In genomic region chr15:51592511-51593498, GRCm38 (mm10) we compare ENCODE assay signal across 7 mouse cellular contexts.
DNase-seq lines count a peak whose midpoint lies in the region; ATAC-seq and TF ChIP-seq lines count a peak whose summit lies in the region.

No protein-coding gene starts in this region.

- peak; percentile 59 for DNase-seq in midbrain, embryonic 11.5 days (ENCODE audit: low spot score, missing footprints)
- peak; percentile 57 for DNase-seq in heart, postnatal 0 days (ENCODE audit: low spot score)
- DNase-seq in skeletal muscle tissue, adult 2 months (ENCODE audit: low read depth, low spot score), result peak; percentile 86
- DNase-seq in right cerebral cortex, postnatal 10 days (ENCODE audit: low spot score in 2 of 2), result no peak
- DNase-seq in layer of hippocampus, adult 9-11 months, result no peak

- H3K27ac ChIP-seq in midbrain, embryonic 11.5 days (ENCODE audit: low read depth, low read length), result no peak overlapping the region
- no peak overlapping the region for H3K27ac ChIP-seq in midbrain, embryonic 16.5 days (ENCODE audit: low read length)
- H3K27ac ChIP-seq in embryonic facial prominence, embryonic 13.5 days, result peak overlapping the region; percentile 51
- peak overlapping the region; percentile 68 for H3K27ac ChIP-seq in heart, postnatal 0 days (ENCODE audit: low read depth)

- no peak for TF ChIP-seq CTCF in heart, postnatal 0 days (IDR thresholded peaks at IDR 0.05; ENCODE audit: low read depth)

- H3K27me3 ChIP-seq in midbrain, embryonic 11.5 days (ENCODE audit: control insufficient read depth, insufficient read depth, low read length), result no peaks in the 10 kb centered on the region
- H3K27me3 ChIP-seq in midbrain, embryonic 16.5 days (ENCODE audit: control insufficient read depth, insufficient read depth, low read depth, low read length), result no peaks in the 10 kb centered on the region
- no peaks in the 10 kb centered on the region for H3K27me3 ChIP-seq in embryonic facial prominence, embryonic 13.5 days
- no peaks in the 10 kb centered on the region for H3K27me3 ChIP-seq in heart, postnatal 0 days (ENCODE audit: control insufficient read depth, insufficient read depth, low read length)

- 83% methylated on average over 13 of the region's 13 CpGs for WGBS in midbrain, embryonic 11.5 days
- 84% methylated on average over 13 of the region's 13 CpGs for WGBS in midbrain, embryonic 16.5 days
- WGBS in embryonic facial prominence, embryonic 13.5 days, result 73% methylated on average over 13 of the region's 13 CpGs
- 66% methylated on average over 13 of the region's 13 CpGs for WGBS in heart, postnatal 0 days

- TF ChIP-seq EP300 in heart, postnatal 0 days (IDR thresholded peaks at IDR 0.05; ENCODE audit: low read depth), result no peak

- H3K9me3 ChIP-seq in midbrain, embryonic 11.5 days (ENCODE audit: control insufficient read depth, low read length), result no peaks in the 10 kb centered on the region
- no peaks in the 10 kb centered on the region for H3K9me3 ChIP-seq in midbrain, embryonic 16.5 days (replicated peaks; ENCODE audit: control insufficient read depth, low read length, poor library complexity, severe bottlenecking)
- no peaks in the 10 kb centered on the region for H3K9me3 ChIP-seq in embryonic facial prominence, embryonic 13.5 days
- no peaks in the 10 kb centered on the region for H3K9me3 ChIP-seq in heart, postnatal 0 days (replicated peaks; ENCODE audit: control insufficient read depth, low read length)

- no peaks in the 10 kb centered on the region for H3K36me3 ChIP-seq in midbrain, embryonic 11.5 days (ENCODE audit: control insufficient read depth, insufficient read depth, low read length)
- no peaks in the 10 kb centered on the region for H3K36me3 ChIP-seq in midbrain, embryonic 16.5 days (ENCODE audit: control insufficient read depth, insufficient read depth, low read length)
- H3K36me3 ChIP-seq in embryonic facial prominence, embryonic 13.5 days, result no peaks in the 10 kb centered on the region
- H3K36me3 ChIP-seq in heart, postnatal 0 days (replicated peaks; ENCODE audit: control insufficient read depth, insufficient read depth, low read length), result no peaks in the 10 kb centered on the region

- H3K4me2 ChIP-seq in midbrain, embryonic 11.5 days, result no peak overlapping the region
- no peak overlapping the region for H3K4me2 ChIP-seq in midbrain, embryonic 16.5 days (ENCODE audit: low read length)
- H3K4me2 ChIP-seq in embryonic facial prominence, embryonic 13.5 days, result peak overlapping the region; percentile 52
- peak overlapping the region; percentile 48 for H3K4me2 ChIP-seq in heart, postnatal 0 days (ENCODE audit: low read depth, low read length)

- peaks cover 9% of the 10 kb centered on the region for H3K4me1 ChIP-seq in midbrain, embryonic 11.5 days (ENCODE audit: control insufficient read depth, insufficient read depth, low read length)
- H3K4me1 ChIP-seq in midbrain, embryonic 16.5 days (ENCODE audit: control insufficient read depth, insufficient read depth, low read length), result peaks cover 4% of the 10 kb centered on the region; the same call in 1 of the 2 replicates
- H3K4me1 ChIP-seq in embryonic facial prominence, embryonic 13.5 days, result peaks cover 18% of the 10 kb centered on the region
- no peaks in the 10 kb centered on the region for H3K4me1 ChIP-seq in heart, postnatal 0 days (ENCODE audit: control insufficient read depth, insufficient read depth)

- no peak overlapping the region for H3K4me3 ChIP-seq in midbrain, embryonic 11.5 days (ENCODE audit: low read depth, low read length)
- no peak overlapping the region for H3K4me3 ChIP-seq in midbrain, embryonic 16.5 days (ENCODE audit: low read depth, low read length)
- H3K4me3 ChIP-seq in embryonic facial prominence, embryonic 13.5 days, result no peak overlapping the region
- H3K4me3 ChIP-seq in heart, postnatal 0 days (ENCODE audit: low read depth, low read length), result no peak overlapping the region

- no peak overlapping the region for H3K9ac ChIP-seq in midbrain, embryonic 11.5 days (ENCODE audit: low read length)
- H3K9ac ChIP-seq in midbrain, embryonic 16.5 days (ENCODE audit: low read depth, low read length), result no peak overlapping the region
- H3K9ac ChIP-seq in embryonic facial prominence, embryonic 13.5 days, result no peak overlapping the region
- no peak overlapping the region for H3K9ac ChIP-seq in heart, postnatal 0 days (replicated peaks; ENCODE audit: low read depth, low read length)

- peak; percentile 38; the same call in 1 of the 2 replicates for ATAC-seq in midbrain, embryonic 11.5 days (ENCODE audit: low FRiP score)
- no peak for ATAC-seq in midbrain, embryonic 16.5 days
- no peak for ATAC-seq in embryonic facial prominence, embryonic 13.5 days (ENCODE audit: insufficient number of reproducible peaks, insufficient read depth, low FRiP score, low TSS enrichment, low read depth)
- ATAC-seq in heart, postnatal 0 days (ENCODE audit: insufficient read depth, low read depth), result peak; percentile 71

Comparison
In these comparisons a context has a peak if more than half of its experiments do, and no peak if none do; other contexts are left out.
1. ATAC-seq: peak in midbrain, embryonic 11.5 days (single experiment) and heart, postnatal 0 days (single experiment); none in midbrain, embryonic 16.5 days (single experiment) and embryonic facial prominence, embryonic 13.5 days (single experiment).
2. DNase-seq: peak in midbrain, embryonic 11.5 days (single experiment), heart, postnatal 0 days (single experiment) and skeletal muscle tissue, adult 2 months (single experiment); none in right cerebral cortex, postnatal 10 days (0 of 2) and layer of hippocampus, adult 9-11 months (single experiment).
3. H3K27ac ChIP-seq: peak in embryonic facial prominence, embryonic 13.5 days (single experiment) and heart, postnatal 0 days (single experiment); none in midbrain, embryonic 11.5 days (single experiment) and midbrain, embryonic 16.5 days (single experiment).
4. H3K4me2 ChIP-seq: peak in embryonic facial prominence, embryonic 13.5 days (single experiment) and heart, postnatal 0 days (single experiment); none in midbrain, embryonic 11.5 days (single experiment) and midbrain, embryonic 16.5 days (single experiment).